Mouse (Mus musculus) adrenal gland, adult (tissue): ENCODE results near the gene Mroh2a.

Source experiments
- DNase-seq, 2 experiments: peaks; one replicate each; pipeline ENCODE4 v3.0.0; 2022 to 2023; ENCODE audit warnings: low spot score in 1 of 2; ENCODE audit not compliant: inconsistent age in 2 of 2

The Mroh2a gene

DNA sequence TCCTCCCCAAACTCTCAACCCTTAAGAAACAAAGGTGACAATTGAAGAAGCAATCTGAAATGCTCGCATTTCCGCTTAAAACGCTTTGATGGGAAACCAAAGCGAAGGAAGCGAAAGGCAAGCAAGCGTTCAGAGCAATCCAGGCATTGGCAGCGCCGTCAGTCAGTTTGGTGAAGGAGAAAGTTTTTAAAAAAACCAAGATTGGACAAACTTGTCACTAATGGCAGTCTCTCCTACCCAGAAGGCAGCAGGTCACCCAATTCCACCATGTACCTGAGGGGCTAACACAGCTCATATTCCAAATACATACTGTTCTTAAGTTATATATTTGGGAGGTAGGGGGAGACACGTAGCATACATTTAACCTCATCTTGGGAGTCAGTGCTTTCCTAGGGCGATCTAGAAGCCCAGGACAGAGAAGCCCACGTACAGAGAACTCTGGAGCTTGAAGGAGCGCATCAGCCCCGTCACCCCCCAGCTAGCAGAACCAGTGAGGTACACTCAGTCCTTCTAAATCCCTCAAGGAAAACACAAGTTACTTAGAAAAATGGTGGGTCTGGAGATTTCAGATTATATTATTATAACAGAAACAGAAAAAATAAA is 48.4 kb downstream of the Mroh2a start:
- peak in 1 of 2 experiments; percentile 36 for DNase-seq

DNA sequence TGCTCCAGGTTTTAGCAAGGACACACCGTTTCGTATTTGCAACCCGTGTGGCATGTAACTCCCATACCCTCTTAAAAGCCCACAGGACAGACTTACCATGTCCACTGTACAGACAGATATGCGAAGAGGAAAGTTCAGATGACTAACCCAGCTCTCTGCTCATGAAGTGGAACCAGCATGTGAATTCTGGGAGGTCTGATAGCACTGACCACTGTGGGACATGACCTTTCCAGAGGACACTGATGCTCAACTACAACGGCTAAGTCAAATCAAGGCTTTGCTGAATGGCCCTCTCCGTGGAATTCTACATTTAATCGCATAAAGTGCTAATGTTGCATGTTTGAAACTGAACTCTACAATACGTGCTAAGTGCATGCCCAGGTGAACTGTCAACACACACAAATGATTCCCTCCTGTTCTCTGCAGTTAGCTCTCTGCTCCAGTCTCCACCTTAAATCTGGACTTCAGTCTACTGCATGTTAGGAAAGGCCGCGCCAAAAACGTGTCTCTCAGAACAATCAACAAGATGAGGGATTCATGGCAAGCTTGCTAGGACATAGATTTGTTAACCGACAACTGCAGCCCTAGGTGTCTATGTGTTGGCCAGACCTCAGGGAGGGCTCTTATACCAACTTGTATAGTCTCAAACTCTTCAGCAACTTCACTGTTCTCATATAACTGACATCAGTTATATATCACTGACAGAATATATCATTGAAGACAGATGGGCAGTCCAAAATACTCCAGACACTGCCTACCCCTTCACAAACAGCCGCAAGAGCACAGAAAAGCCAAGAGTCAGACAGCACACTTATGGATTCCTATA is 49.1 kb downstream of the Mroh2a start:
- peak; percentile 31 to 64 for DNase-seq

DNA sequence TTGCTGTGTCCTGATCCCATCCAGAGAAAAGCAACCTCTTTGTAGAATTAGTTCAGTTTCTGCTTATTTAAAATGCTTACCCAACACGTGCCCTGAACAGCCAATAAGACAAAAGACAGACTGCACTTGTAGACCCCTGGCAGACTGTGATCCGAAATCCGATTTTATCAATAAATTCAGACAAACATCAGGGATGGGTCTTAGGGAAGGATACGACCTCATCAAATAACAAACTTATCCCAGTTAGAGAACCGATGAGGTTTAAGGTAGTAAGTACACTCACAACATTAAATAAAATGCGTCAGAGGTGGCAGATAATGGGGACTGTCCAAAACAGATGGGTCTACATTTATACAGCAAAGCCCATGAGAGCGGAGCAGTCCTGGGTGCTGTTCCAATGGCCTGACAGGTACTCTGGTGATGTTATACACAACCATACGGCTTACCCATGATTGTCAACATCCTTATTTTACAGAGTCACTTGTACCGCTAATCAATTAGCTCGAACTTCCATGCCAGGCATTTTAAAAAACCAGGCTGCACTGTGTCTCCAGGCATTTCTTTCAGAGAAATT is 49.8 kb downstream of the Mroh2a start:
- no peak for DNase-seq

GRCm38 (mm10) chr1:88277098-88277817 is 50.5 kb downstream of the Mroh2a start, which contains the start of the genes Hjurp and Trpm8:
Hjurp (minus strand) TSS chr1:88277633.
Trpm8 (plus strand) TSS chr1:88277661.
- peak; percentile 100 for DNase-seq

GRCm38 (mm10) chr1:88277818-88278511 is 51.2 kb downstream of the Mroh2a start:
- DNase-seq = peak in 1 of 2 experiments; percentile 49

DNA sequence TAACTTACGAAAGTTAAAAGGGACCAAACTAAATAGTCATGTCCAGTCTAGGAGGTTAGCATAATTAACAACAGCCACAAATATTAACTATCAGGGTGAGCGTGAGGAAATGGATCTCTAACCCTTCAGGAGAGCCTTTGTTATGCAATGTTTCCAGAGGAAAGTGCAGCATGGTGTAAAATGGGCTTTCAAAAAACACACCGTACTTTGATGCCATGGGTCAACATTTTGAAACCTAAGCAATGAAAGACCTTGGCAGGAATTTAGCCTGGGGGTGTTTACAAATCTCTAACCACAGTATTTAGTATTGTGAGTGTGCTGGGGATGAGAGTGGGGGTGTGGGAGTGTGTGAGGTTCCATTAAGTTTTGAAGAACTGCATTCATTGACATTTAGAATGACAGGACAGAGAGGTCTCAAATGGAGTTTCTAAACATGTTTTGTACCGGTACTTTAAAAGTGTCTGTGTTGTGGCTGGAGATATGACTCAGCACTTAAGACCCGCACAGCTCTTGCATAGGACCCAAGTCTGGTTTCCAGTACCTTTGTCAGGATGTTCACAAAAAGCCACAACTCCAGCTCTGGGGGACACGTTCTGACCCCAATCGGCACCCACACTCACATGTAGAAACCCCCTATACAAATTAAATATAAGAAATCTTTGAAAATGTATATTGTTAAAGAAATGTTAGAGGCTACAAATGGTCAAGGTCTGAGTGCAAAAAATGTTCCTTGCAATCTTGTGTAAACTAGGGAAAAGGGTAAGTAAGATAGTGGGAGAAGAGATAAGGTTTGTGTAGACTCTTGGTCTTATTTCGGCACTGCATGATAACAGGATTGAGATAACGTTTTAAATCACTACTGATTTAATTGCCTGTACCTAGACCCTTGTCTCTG is 52.6 kb downstream of the Mroh2a start:
- peak; percentile 28 to 82 for DNase-seq

- DNase-seq = peak in 1 of 2 experiments; percentile 56
Observed at GRCm38 (mm10) chr1:88280006-88280690, 53.4 kb downstream of the Mroh2a start.

GRCm38 (mm10) chr1:88282301-88282700 is 55.5 kb downstream of the Mroh2a start:
- no peak for DNase-seq

- peak in 1 of 2 experiments; percentile 39 for DNase-seq
Observed at GRCm38 (mm10) chr1:88283376-88284227, 56.8 kb downstream of the Mroh2a start.

- DNase-seq = peak in 1 of 2 experiments; percentile 34
Observed at GRCm38 (mm10) chr1:88284228-88284945, 57.6 kb downstream of the Mroh2a start.

DNA sequence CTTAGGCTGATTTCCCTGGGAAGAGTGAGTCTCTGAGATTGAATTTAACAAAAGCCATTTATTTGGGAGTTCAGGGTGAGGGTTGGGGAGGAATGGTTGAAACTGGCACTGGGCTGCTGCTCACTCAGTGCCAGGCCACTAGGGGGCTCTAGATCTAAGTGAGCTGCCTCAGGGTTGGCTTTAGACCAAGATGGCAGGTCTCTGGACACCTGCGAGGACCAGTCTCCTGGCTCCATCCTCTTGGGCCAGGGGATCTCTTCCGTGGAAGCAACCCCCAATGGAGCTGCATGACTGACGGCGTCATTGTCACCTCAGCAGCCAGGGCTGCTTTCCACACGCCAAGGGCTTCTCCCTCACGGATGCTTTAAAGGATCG is 58.1 kb downstream of the Mroh2a start:
- DNase-seq = peak in 1 of 2 experiments; percentile 83

GRCm38 (mm10) chr1:88285652-88286051 is 58.9 kb downstream of the Mroh2a start:
- no peak for DNase-seq

DNA sequence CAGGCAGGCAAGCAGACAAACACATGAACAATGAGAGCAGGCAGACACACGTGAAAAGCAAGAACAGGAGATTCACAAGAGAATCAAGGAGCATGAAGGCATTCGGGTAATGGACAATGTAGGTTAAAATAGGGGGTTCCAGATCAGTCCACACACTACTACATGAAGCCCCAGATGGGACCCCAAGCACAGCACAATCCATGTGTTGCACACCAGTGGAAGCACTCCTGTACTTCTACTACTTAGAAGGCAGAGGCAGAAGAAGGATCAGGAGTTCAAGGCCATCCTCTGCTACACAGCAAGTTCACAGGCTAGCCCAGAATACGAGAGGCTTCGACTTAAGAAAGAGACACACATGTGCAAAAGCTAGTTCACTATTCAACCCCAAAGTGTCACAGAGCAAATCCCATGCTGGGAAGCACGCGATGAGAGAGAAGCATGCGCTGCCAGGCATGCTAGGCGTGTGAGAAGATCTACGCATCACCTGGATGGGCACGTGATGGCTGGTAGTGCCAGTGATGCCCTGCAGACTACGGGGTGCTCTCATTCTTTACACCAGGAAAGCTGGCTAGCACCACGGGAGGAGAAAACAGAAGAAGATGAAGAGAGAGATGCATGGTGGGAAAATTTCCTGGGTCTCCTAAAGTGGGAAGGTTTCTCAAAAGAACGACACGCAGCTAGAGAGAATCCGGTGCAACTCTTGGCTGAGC is 59.5 kb downstream of the Mroh2a start:
- DNase-seq = no peak

DNA sequence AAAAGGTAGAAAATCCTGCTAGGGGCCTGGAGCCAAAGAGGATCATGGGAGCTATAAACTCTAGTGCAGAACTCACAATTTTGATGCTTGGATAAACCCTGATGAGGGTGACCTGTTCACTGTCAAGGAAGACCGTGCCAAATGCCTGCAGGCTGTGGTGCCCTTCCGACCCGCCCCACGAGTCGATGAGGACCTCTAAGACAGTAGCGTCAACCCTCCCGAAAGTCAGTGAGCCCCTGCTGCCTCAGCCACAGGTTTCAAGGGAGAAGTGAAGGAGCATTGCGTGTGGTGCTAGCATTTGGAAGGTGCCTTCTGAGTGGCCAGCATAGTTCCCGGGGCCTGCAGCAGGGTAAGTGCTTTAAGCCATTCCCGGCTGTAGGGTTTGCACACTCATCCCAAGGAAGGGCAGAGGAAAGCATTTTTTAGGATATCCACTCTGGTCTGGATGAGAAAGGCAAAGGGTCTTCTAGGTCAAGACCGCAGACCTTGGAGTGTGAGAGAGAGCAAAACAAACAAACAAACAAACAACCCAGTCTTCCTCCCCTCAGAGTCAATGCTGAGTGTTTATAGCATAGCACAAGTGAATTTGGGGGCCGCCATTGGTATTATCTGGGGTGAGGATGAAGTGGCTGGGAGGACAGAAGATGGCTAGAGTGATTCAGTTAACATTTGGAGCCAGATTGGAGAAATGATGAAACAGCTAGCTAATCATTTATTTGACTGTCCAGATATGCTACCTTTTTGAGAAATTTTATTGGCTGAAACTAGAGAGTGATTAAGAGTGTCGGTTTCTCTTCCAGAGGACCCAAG is 60.3 kb downstream of the Mroh2a start:
- no peak for DNase-seq

- peak; percentile 64 to 93 for DNase-seq
Observed at GRCm38 (mm10) chr1:88287697-88287980, 60.9 kb downstream of the Mroh2a start.

DNA sequence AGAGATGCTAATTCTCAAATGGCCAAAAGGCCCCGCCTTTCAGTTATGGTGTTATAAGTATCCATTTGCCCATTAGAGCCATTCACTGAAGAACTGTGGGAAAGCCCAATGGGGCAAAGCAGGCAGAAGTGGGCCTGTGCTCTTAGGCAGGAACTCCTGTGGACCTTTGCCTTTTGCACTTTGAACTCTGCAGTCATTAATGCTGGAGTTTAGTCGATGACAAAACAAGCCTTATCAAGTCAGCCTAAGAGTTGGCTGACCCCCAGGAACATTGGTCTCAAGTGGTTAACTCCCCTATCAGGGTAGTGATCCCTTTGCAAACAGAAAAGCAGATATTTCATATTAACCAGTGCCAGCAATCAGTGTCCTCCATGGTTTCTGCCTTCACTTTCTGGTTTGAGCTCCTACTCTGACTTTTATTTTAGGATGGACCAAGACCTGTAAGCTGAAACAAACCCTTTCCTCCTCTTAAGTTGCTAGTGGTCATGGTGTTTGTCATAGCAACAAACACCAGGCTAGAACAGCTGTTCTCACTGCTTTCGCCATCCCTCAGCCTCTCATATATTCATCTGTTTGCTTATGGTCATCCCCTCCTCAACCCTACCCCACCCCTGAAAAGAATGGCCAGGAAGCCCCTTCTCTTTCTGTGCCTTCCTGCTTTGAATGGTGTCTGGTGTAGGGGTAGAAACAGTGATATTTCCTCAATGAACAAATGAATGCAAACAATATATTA is 61.4 kb downstream of the Mroh2a start:
- peak in 1 of 2 experiments; percentile 45 for DNase-seq
